Mouse (Mus musculus) WW6 (cell line): Measurements from ENCODE around the gene Hspa4.
"Not testable (repeated sequence)": the region's sequence is repeated elsewhere in the genome, so short reads cannot be mapped to it uniquely, and the experiment has no call there.

Source experiments
- DNase-seq: peaks from one replicate; pipeline ENCODE4 v3.0.0-alpha.2; 2013; ENCODE audit warnings: low read depth, low spot score

Hspa4 gene

GRCm38 (mm10) chr11:53300330-53301166, at the start of gene Hspa4:
Hspa4 (minus strand) TSS chr11:53300457.
- DNase-seq = peak; percentile 100

- no peak for DNase-seq
Measured at GRCm38 (mm10) chr11:53345738-53346137, 45.5 kb upstream of the Hspa4 start.

- no peak for DNase-seq
Measured at GRCm38 (mm10) chr11:53345328-53345727, 45.1 kb upstream of the Hspa4 start.

- DNase-seq = no peak
Measured at GRCm38 (mm10) chr11:53342711-53343110, 42.5 kb upstream of the Hspa4 start.

GRCm38 (mm10) chr11:53341019-53341418, 40.8 kb upstream of the Hspa4 start:
- DNase-seq = not testable (repeated sequence)

- DNase-seq = no peak
Measured at GRCm38 (mm10) chr11:53337684-53338083, 37.4 kb upstream of the Hspa4 start.

GRCm38 (mm10) chr11:53336924-53337323, 36.7 kb upstream of the Hspa4 start:
- DNase-seq = no peak

GRCm38 (mm10) chr11:53336182-53336571, 35.9 kb upstream of the Hspa4 start:
- no peak for DNase-seq

- DNase-seq = no peak
Measured at GRCm38 (mm10) chr11:53335505-53336181, 35.4 kb upstream of the Hspa4 start.

- no peak for DNase-seq
Measured at GRCm38 (mm10) chr11:53332076-53332680, 31.9 kb upstream of the Hspa4 start.

- DNase-seq = no peak
Measured at GRCm38 (mm10) chr11:53331121-53331520, 30.9 kb upstream of the Hspa4 start.

GRCm38 (mm10) chr11:53330325-53330724, 30.1 kb upstream of the Hspa4 start:
- no peak for DNase-seq

GRCm38 (mm10) chr11:53324512-53324968, 24.3 kb upstream of the Hspa4 start, which contains the start of gene Zcchc10:
Zcchc10 (plus strand) TSS chr11:53324679.
- peak; percentile 86 for DNase-seq

GRCm38 (mm10) chr11:53319867-53320266, 19.6 kb upstream of the Hspa4 start:
- DNase-seq = not testable (repeated sequence)

- not testable (repeated sequence) for DNase-seq
Measured at GRCm38 (mm10) chr11:53318568-53318967, 18.3 kb upstream of the Hspa4 start.

- DNase-seq = peak; percentile 54
Measured at GRCm38 (mm10) chr11:53318041-53318440, 17.8 kb upstream of the Hspa4 start.

GRCm38 (mm10) chr11:53316996-53317395, 16.7 kb upstream of the Hspa4 start:
- no peak for DNase-seq

- DNase-seq = no peak
Measured at GRCm38 (mm10) chr11:53314770-53315173, 14.5 kb upstream of the Hspa4 start.

- not testable (repeated sequence) for DNase-seq
Measured at GRCm38 (mm10) chr11:53312823-53313222, 12.6 kb upstream of the Hspa4 start.

GRCm38 (mm10) chr11:53311385-53311784, 11.1 kb upstream of the Hspa4 start:
- no peak for DNase-seq

GRCm38 (mm10) chr11:53308884-53309310, 8.6 kb upstream of the Hspa4 start:
- no peak for DNase-seq

GRCm38 (mm10) chr11:53308251-53308864, 8.1 kb upstream of the Hspa4 start:
- no peak for DNase-seq
